Mouse (Mus musculus) layer of hippocampus, adult 8-10 months (tissue): ENCODE data around the gene Cyp2d10. TPM values are rescaled to one million over a fixed set of nuclear protein-coding genes. Genes with fewer than 3 reads are reported as not detected.
A peak's percentile ranks its signal among the peaks of the same experiment; 100 is the strongest.
"Not testable (repeated sequence)": the region's sequence is repeated elsewhere in the genome, so short reads cannot be mapped to it uniquely, and the experiment has no call there.

ENCODE experiments used
- DNase-seq, 2 experiments: peaks; one replicate each; pipeline ENCODE4 v3.0.0; 2022; ENCODE audit warnings: low spot score in 2 of 2
- total RNA-seq, 4 experiments: library from RNA; stranded (reverse); gene quantifications; 2 replicates each; pipeline ENCODE4 v1.2.4; 2022

Gene Cyp2d10
- total RNA-seq, 4 experiments from 2014 or later, result 0.41 to 1.2 (median 1.0) TPM; not detected in 1

GRCm38 (mm10) chr15:82402106-82402505, 4.9 kb downstream of the Cyp2d10 start:
- DNase-seq, result no peak

GRCm38 (mm10) chr15:82401516-82401915, 5.5 kb downstream of the Cyp2d10 start:
- no peak for DNase-seq

GRCm38 (mm10) chr15:82395955-82396354, 11.0 kb downstream of the Cyp2d10 start:
- DNase-seq, result not testable (repeated sequence)

GRCm38 (mm10) chr15:82393922-82394321, 13.1 kb downstream of the Cyp2d10 start, which contains the start of gene Cyp2d11:
TSS of gene Cyp2d11 (minus strand) at chr15:82394022.
- not testable (repeated sequence) for DNase-seq

GRCm38 (mm10) chr15:82389916-82390315, 17.1 kb downstream of the Cyp2d10 start:
- DNase-seq, result not testable (repeated sequence)

GRCm38 (mm10) chr15:82385729-82386128, 21.3 kb downstream of the Cyp2d10 start:
- DNase-seq, result no peak

GRCm38 (mm10) chr15:82382441-82382840, 24.6 kb downstream of the Cyp2d10 start:
- DNase-seq, result no peak

- DNase-seq, result no peak
Measured at GRCm38 (mm10) chr15:82380714-82381062, 26.3 kb downstream of the Cyp2d10 start.

- no peak for DNase-seq
Measured at GRCm38 (mm10) chr15:82379871-82380713, 26.9 kb downstream of the Cyp2d10 start, which contains the start of gene Cyp2d22. TSS of gene Cyp2d22 (minus strand) at chr15:82380260.

- no peak for DNase-seq
Measured at GRCm38 (mm10) chr15:82379511-82379870, 27.5 kb downstream of the Cyp2d10 start.

- no peak for DNase-seq
Measured at GRCm38 (mm10) chr15:82378261-82379180, 28.5 kb downstream of the Cyp2d10 start.

- no peak for DNase-seq
Measured at GRCm38 (mm10) chr15:82377701-82378100, 29.3 kb downstream of the Cyp2d10 start.

GRCm38 (mm10) chr15:82376393-82377138, 30.4 kb downstream of the Cyp2d10 start:
- peak; percentile 80 to 82 for DNase-seq

GRCm38 (mm10) chr15:82375855-82376254, 31.1 kb downstream of the Cyp2d10 start:
- DNase-seq, result no peak

GRCm38 (mm10) chr15:82374437-82374836, 32.6 kb downstream of the Cyp2d10 start:
- DNase-seq, result no peak

- no peak for DNase-seq
Measured at GRCm38 (mm10) chr15:82372991-82373390, 34.0 kb downstream of the Cyp2d10 start.

GRCm38 (mm10) chr15:82372446-82372845, 34.5 kb downstream of the Cyp2d10 start:
- no peak for DNase-seq

- no peak for DNase-seq
Measured at GRCm38 (mm10) chr15:82368851-82369250, 38.1 kb downstream of the Cyp2d10 start.

GRCm38 (mm10) chr15:82368146-82368545, 38.8 kb downstream of the Cyp2d10 start:
- DNase-seq, result no peak

GRCm38 (mm10) chr15:82364561-82364960, 42.4 kb downstream of the Cyp2d10 start:
- DNase-seq, result not testable (repeated sequence)

- not testable (repeated sequence) for DNase-seq
Measured at GRCm38 (mm10) chr15:82363801-82364200, 43.2 kb downstream of the Cyp2d10 start.
